Mouse (Mus musculus): ENCODE results near the gene Dlgap5. TPM values are rescaled to one million over a fixed set of nuclear protein-coding genes. Genes with fewer than 3 reads are reported as not detected.
"Not testable (repeated sequence)": the region's sequence is repeated elsewhere in the genome, so short reads cannot be mapped to it uniquely, and the experiment has no call there.

Dlgap5 gene
- polyA plus RNA-seq (2014; fragmentation: Nextera tagmentation; extraction: Ambion mirVana) = 56.0 and 58.6 TPM in 2 replicates

GRCm38 (mm10) chr14:47417775-47418665 lies at the start of gene Dlgap5:
Gene Dlgap5, minus strand, starts transcription at chr14:47418407.
- no peak for TF ChIP-seq CTCF (IDR thresholded peaks at IDR 0.05; ENCODE audit: low read depth)
- peak within 1 kb of the TSS; percentile 87 for H3K4me2 ChIP-seq
- H3K27me3 ChIP-seq (ENCODE audit: insufficient read depth, low read length) = no peaks in the 10 kb centered on the region
- H3K27ac ChIP-seq (ENCODE audit: low read depth) = peak within 1 kb of the TSS; percentile 61
- peak; percentile 98 for DNase-seq
- H3K4me1 ChIP-seq (ENCODE audit: insufficient read depth) = 0 out of 2 replicates have a peak, but pooled peaks cover 4% of the 10 kb centered on the region
- H3K9ac ChIP-seq = peak within 1 kb of the TSS; percentile 64
- ATAC-seq (ENCODE audit: insufficient read depth) = peak; percentile 97
- H3K4me3 ChIP-seq (ENCODE audit: low read depth, low read length) = peak within 1 kb of the TSS; percentile 56
- WGBS = 2% methylated on average over 36 of the region's 36 CpGs
- peaks cover 31% of the 10 kb centered on the region for H3K36me3 ChIP-seq (ENCODE audit: insufficient read depth)
- no peaks in the 10 kb centered on the region for H3K9me3 ChIP-seq (ENCODE audit: low read depth, low read length)

GRCm38 (mm10) chr14:47465468-47466175 lies 47.4 kb upstream of the Dlgap5 start:
- H3K4me2 ChIP-seq = no peak overlapping the region
- H3K27me3 ChIP-seq (ENCODE audit: insufficient read depth, low read length) = no peaks in the 10 kb centered on the region
- H3K27ac ChIP-seq (ENCODE audit: low read depth) = no peak overlapping the region
- no peaks in the 10 kb centered on the region for H3K36me3 ChIP-seq (ENCODE audit: insufficient read depth)
- TF ChIP-seq CTCF (IDR thresholded peaks at IDR 0.05; ENCODE audit: low read depth) = no peak
- DNase-seq (no peak), ATAC-seq (ENCODE audit: insufficient read depth) (no peak)
- no peak overlapping the region for H3K4me3 ChIP-seq (ENCODE audit: low read depth, low read length)
- no peaks in the 10 kb centered on the region for H3K4me1 ChIP-seq (ENCODE audit: insufficient read depth)
- no peak overlapping the region for H3K9ac ChIP-seq
- whole genome bisulfite sequencing = 41% methylated on average over 7 of the region's 7 CpGs
- no peaks in the 10 kb centered on the region for H3K9me3 ChIP-seq (ENCODE audit: low read depth, low read length)

GRCm38 (mm10) chr14:47464426-47464825 lies 46.2 kb upstream of the Dlgap5 start:
- Histone ChIP-seq H3K4me3 (ENCODE audit: low read depth, low read length) (no peak overlapping the region), H3K9me3 (ENCODE audit: low read depth, low read length) (no peaks in the 10 kb centered on the region), H3K36me3 (ENCODE audit: insufficient read depth) (no peaks in the 10 kb centered on the region), H3K27ac (ENCODE audit: low read depth) (no peak overlapping the region), H3K9ac (no peak overlapping the region), H3K27me3 (ENCODE audit: insufficient read depth, low read length) (no peaks in the 10 kb centered on the region), H3K4me2 (no peak overlapping the region), H3K4me1 (ENCODE audit: insufficient read depth) (no peaks in the 10 kb centered on the region)
- DNase-seq = no peak
- 76% methylated on average over 10 of the region's 10 CpGs for WGBS
- no peak for ATAC-seq (ENCODE audit: insufficient read depth)
- no peak for TF ChIP-seq CTCF (IDR thresholded peaks at IDR 0.05; ENCODE audit: low read depth)

- H3K9me3 ChIP-seq (ENCODE audit: low read depth, low read length) = no peaks in the 10 kb centered on the region
- WGBS = 72% methylated on average over 9 of the region's 9 CpGs
- H3K27ac ChIP-seq (ENCODE audit: low read depth) = no peak overlapping the region
- H3K36me3 ChIP-seq (ENCODE audit: insufficient read depth) = no peaks in the 10 kb centered on the region
- DNase-seq (no peak), ATAC-seq (ENCODE audit: insufficient read depth) (no peak)
- no peak overlapping the region for H3K9ac ChIP-seq
- no peaks in the 10 kb centered on the region for H3K27me3 ChIP-seq (ENCODE audit: insufficient read depth, low read length)
- no peak for TF ChIP-seq CTCF (IDR thresholded peaks at IDR 0.05; ENCODE audit: low read depth)
- H3K4me1 ChIP-seq (ENCODE audit: insufficient read depth) = no peaks in the 10 kb centered on the region
- no peak overlapping the region for H3K4me3 ChIP-seq (ENCODE audit: low read depth, low read length)
- H3K4me2 ChIP-seq = no peak overlapping the region
These were observed 44.8 kb upstream of the Dlgap5 start for GRCm38 (mm10) chr14:47462877-47463460.

GRCm38 (mm10) chr14:47462453-47462852 lies 44.2 kb upstream of the Dlgap5 start:
- no peak for TF ChIP-seq CTCF (IDR thresholded peaks at IDR 0.05; ENCODE audit: low read depth)
- H3K4me1 ChIP-seq (ENCODE audit: insufficient read depth) = no peaks in the 10 kb centered on the region
- H3K27me3 ChIP-seq (ENCODE audit: insufficient read depth, low read length) = no peaks in the 10 kb centered on the region
- DNase-seq (no peak), ATAC-seq (ENCODE audit: insufficient read depth) (no peak)
- no peak overlapping the region for H3K9ac ChIP-seq
- WGBS = 56% methylated on average over 4 of the region's 4 CpGs
- H3K36me3 ChIP-seq (ENCODE audit: insufficient read depth) = no peaks in the 10 kb centered on the region
- no peak overlapping the region for H3K4me3 ChIP-seq (ENCODE audit: low read depth, low read length)
- no peak overlapping the region for H3K27ac ChIP-seq (ENCODE audit: low read depth)
- H3K9me3 ChIP-seq (ENCODE audit: low read depth, low read length) = no peaks in the 10 kb centered on the region
- H3K4me2 ChIP-seq = no peak overlapping the region

- no peaks in the 10 kb centered on the region for H3K36me3 ChIP-seq (ENCODE audit: insufficient read depth)
- H3K4me3 ChIP-seq (ENCODE audit: low read depth, low read length) = no peak overlapping the region
- DNase-seq (no peak), ATAC-seq (ENCODE audit: insufficient read depth) (no peak)
- H3K9ac ChIP-seq = no peak overlapping the region
- H3K4me1 ChIP-seq (ENCODE audit: insufficient read depth) = no peaks in the 10 kb centered on the region
- no peak overlapping the region for H3K27ac ChIP-seq (ENCODE audit: low read depth)
- no peaks in the 10 kb centered on the region for H3K9me3 ChIP-seq (ENCODE audit: low read depth, low read length)
- no peak for TF ChIP-seq CTCF (IDR thresholded peaks at IDR 0.05; ENCODE audit: low read depth)
- 71% methylated on average over 8 of the region's 8 CpGs for WGBS
- no peak overlapping the region for H3K4me2 ChIP-seq
- H3K27me3 ChIP-seq (ENCODE audit: insufficient read depth, low read length) = no peaks in the 10 kb centered on the region
These were observed 43.8 kb upstream of the Dlgap5 start for GRCm38 (mm10) chr14:47461997-47462396.

- WGBS = 63% methylated on average over 4 of the region's 4 CpGs
- Histone ChIP-seq H3K4me1 (ENCODE audit: insufficient read depth) (no peaks in the 10 kb centered on the region), H3K9me3 (ENCODE audit: low read depth, low read length) (no peaks in the 10 kb centered on the region), H3K4me2 (no peak overlapping the region), H3K36me3 (ENCODE audit: insufficient read depth) (no peaks in the 10 kb centered on the region), H3K27ac (ENCODE audit: low read depth) (no peak overlapping the region), H3K4me3 (ENCODE audit: low read depth, low read length) (no peak overlapping the region), H3K27me3 (ENCODE audit: insufficient read depth, low read length) (no peaks in the 10 kb centered on the region), H3K9ac (no peak overlapping the region)
- ATAC-seq (ENCODE audit: insufficient read depth) (no peak), DNase-seq (no peak)
- TF ChIP-seq CTCF (IDR thresholded peaks at IDR 0.05; ENCODE audit: low read depth) = no peak
These were observed 41.3 kb upstream of the Dlgap5 start for GRCm38 (mm10) chr14:47459556-47459955.

- WGBS = 89% methylated on average over 2 of the region's 5 CpGs
These were observed 31.9 kb upstream of the Dlgap5 start, which contains the start of gene Fbxo34 for GRCm38 (mm10) chr14:47450121-47450520. Gene Fbxo34, plus strand, starts transcription at chr14:47450421.

More at GRCm38 (mm10) chr14:47450121-47450520, 31.9 kb upstream of the Dlgap5 start, which contains the start of gene Fbxo34:
- not testable (repeated sequence) for H3K36me3 ChIP-seq (ENCODE audit: insufficient read depth); ATAC-seq (ENCODE audit: insufficient read depth); H3K27ac ChIP-seq (ENCODE audit: low read depth); H3K27me3 ChIP-seq (ENCODE audit: insufficient read depth, low read length); H3K4me2 ChIP-seq; H3K4me3 ChIP-seq (ENCODE audit: low read depth, low read length); H3K9me3 ChIP-seq (ENCODE audit: low read depth, low read length); H3K4me1 ChIP-seq (ENCODE audit: insufficient read depth); H3K9ac ChIP-seq; DNase-seq

Measured in lung, embryonic 14.5 days (tissue).